Mouse (Mus musculus): Measurements from ENCODE around the gene Tsacc. TPM values are rescaled to one million over a fixed set of nuclear protein-coding genes. Genes with fewer than 3 reads are reported as not detected.
"Not testable (repeated sequence)": the region's sequence is repeated elsewhere in the genome, so short reads cannot be mapped to it uniquely, and the experiment has no call there.

The Tsacc gene
- polyA plus RNA-seq, 1 experiment from 2014 or later: 12.5 TPM

GRCm38 (mm10) chr3:88276529-88277143 lies 20.2 kb downstream of the Tsacc start:
- ATAC-seq (ENCODE audit: low read depth): no peak
- WGBS: 42% methylated on average over 7 of the region's 7 CpGs
- Histone ChIP-seq H3K27me3 (no peaks in the 10 kb centered on the region), H3K4me3 (no peak overlapping the region), H3K9me3 (no peaks in the 10 kb centered on the region), H3K9ac (no peak overlapping the region), H3K27ac (replicated peaks) (no peak overlapping the region), H3K4me2 (no peak overlapping the region), H3K36me3 (no peaks in the 10 kb centered on the region), H3K4me1 (replicated peaks) (no peaks in the 10 kb centered on the region)

GRCm38 (mm10) chr3:88276121-88276520 lies 20.7 kb downstream of the Tsacc start:
- WGBS: 76% methylated on average over 2 of the region's 2 CpGs

GRCm38 (mm10) chr3:88274002-88274401 lies 22.8 kb downstream of the Tsacc start:
- Histone ChIP-seq H3K36me3 (no peaks in the 10 kb centered on the region), H3K4me2 (no peak overlapping the region), H3K9me3 (no peaks in the 10 kb centered on the region), H3K4me3 (no peak overlapping the region), H3K9ac (no peak overlapping the region), H3K27me3 (no peaks in the 10 kb centered on the region), H3K27ac (replicated peaks) (no peak overlapping the region), H3K4me1 (replicated peaks) (no peaks in the 10 kb centered on the region)
- no peak for ATAC-seq (ENCODE audit: low read depth)
- WGBS: 96% methylated on average over 4 of the region's 4 CpGs

More at GRCm38 (mm10) chr3:88276121-88276520, 20.7 kb downstream of the Tsacc start:
- no peaks in the 10 kb centered on the region for H3K9me3 ChIP-seq
- no peak overlapping the region for H3K27ac ChIP-seq (replicated peaks)
- H3K4me1 ChIP-seq (replicated peaks): no peaks in the 10 kb centered on the region
- H3K27me3 ChIP-seq: no peaks in the 10 kb centered on the region
- no peak for ATAC-seq (ENCODE audit: low read depth)
- H3K4me3 ChIP-seq: no peak overlapping the region
- no peak overlapping the region for H3K9ac ChIP-seq
- H3K36me3 ChIP-seq: no peaks in the 10 kb centered on the region
- no peak overlapping the region for H3K4me2 ChIP-seq

GRCm38 (mm10) chr3:88271859-88272258 lies 24.9 kb downstream of the Tsacc start:
- H3K27ac ChIP-seq (replicated peaks): no peak overlapping the region
- no peak overlapping the region for H3K4me2 ChIP-seq
- H3K36me3 ChIP-seq: no peaks in the 10 kb centered on the region
- H3K9me3 ChIP-seq: no peaks in the 10 kb centered on the region
- H3K9ac ChIP-seq: no peak overlapping the region
- no peak for ATAC-seq (ENCODE audit: low read depth)
- 93% methylated on average over 3 of the region's 3 CpGs for WGBS
- H3K27me3 ChIP-seq: no peaks in the 10 kb centered on the region
- no peak overlapping the region for H3K4me3 ChIP-seq
- H3K4me1 ChIP-seq (replicated peaks): no peaks in the 10 kb centered on the region

GRCm38 (mm10) chr3:88271298-88271697 lies 25.5 kb downstream of the Tsacc start:
- not testable (repeated sequence) for H3K36me3 ChIP-seq; H3K4me2 ChIP-seq; H3K4me1 ChIP-seq (replicated peaks); ATAC-seq (ENCODE audit: low read depth); H3K27me3 ChIP-seq; H3K9ac ChIP-seq; H3K9me3 ChIP-seq; H3K4me3 ChIP-seq; H3K27ac ChIP-seq (replicated peaks)
- WGBS: 89% methylated on average over 2 of the region's 2 CpGs

GRCm38 (mm10) chr3:88268991-88269390 lies 27.8 kb downstream of the Tsacc start:
- H3K4me3 ChIP-seq: no peak overlapping the region
- 83% methylated on average over 5 of the region's 5 CpGs for WGBS
- no peak overlapping the region for H3K27ac ChIP-seq (replicated peaks)
- H3K4me2 ChIP-seq: no peak overlapping the region
- ATAC-seq (ENCODE audit: low read depth): no peak
- no peaks in the 10 kb centered on the region for H3K4me1 ChIP-seq (replicated peaks)
- no peaks in the 10 kb centered on the region for H3K36me3 ChIP-seq
- no peaks in the 10 kb centered on the region for H3K9me3 ChIP-seq
- no peaks in the 10 kb centered on the region for H3K27me3 ChIP-seq
- H3K9ac ChIP-seq: no peak overlapping the region

- not testable (repeated sequence) for H3K4me3 ChIP-seq; H3K27me3 ChIP-seq; H3K9me3 ChIP-seq; ATAC-seq (ENCODE audit: low read depth); H3K9ac ChIP-seq; H3K27ac ChIP-seq (replicated peaks); H3K4me1 ChIP-seq (replicated peaks); H3K4me2 ChIP-seq; H3K36me3 ChIP-seq
- 87% methylated on average over 6 of the region's 6 CpGs for WGBS
These were observed 28.8 kb downstream of the Tsacc start for GRCm38 (mm10) chr3:88268014-88268413.

GRCm38 (mm10) chr3:88262346-88262745 lies 34.5 kb downstream of the Tsacc start:
- 78% methylated on average over 3 of the region's 3 CpGs for WGBS
- Histone ChIP-seq H3K27me3 (no peaks in the 10 kb centered on the region), H3K9ac (no peak overlapping the region), H3K36me3 (no peaks in the 10 kb centered on the region), H3K27ac (replicated peaks) (no peak overlapping the region), H3K9me3 (no peaks in the 10 kb centered on the region), H3K4me1 (replicated peaks) (no peaks in the 10 kb centered on the region), H3K4me3 (no peak overlapping the region), H3K4me2 (no peak overlapping the region)
- no peak for ATAC-seq (ENCODE audit: low read depth)

GRCm38 (mm10) chr3:88256382-88256781 lies 40.4 kb downstream of the Tsacc start:
- no peak overlapping the region for H3K4me2 ChIP-seq
- no peak for ATAC-seq (ENCODE audit: low read depth)
- WGBS: 85% methylated on average over 7 of the region's 7 CpGs
- H3K4me3 ChIP-seq: no peak overlapping the region
- H3K9ac ChIP-seq: no peak overlapping the region
- peaks cover 9% of the 10 kb centered on the region; the same call in 1 of the 2 replicates for H3K4me1 ChIP-seq (replicated peaks)
- H3K9me3 ChIP-seq: no peaks in the 10 kb centered on the region
- H3K27ac ChIP-seq (replicated peaks): no peak overlapping the region
- peaks cover 32% of the 10 kb centered on the region for H3K27me3 ChIP-seq
- no peaks in the 10 kb centered on the region for H3K36me3 ChIP-seq

- H3K4me3 ChIP-seq: no peak overlapping the region
- H3K27ac ChIP-seq (replicated peaks): no peak overlapping the region
- H3K4me1 ChIP-seq (replicated peaks): peaks cover 9% of the 10 kb centered on the region; the same call in 1 of the 2 replicates
- H3K9me3 ChIP-seq: no peaks in the 10 kb centered on the region
- no peak for ATAC-seq (ENCODE audit: low read depth)
- H3K9ac ChIP-seq: no peak overlapping the region
- peaks cover 32% of the 10 kb centered on the region for H3K27me3 ChIP-seq
- WGBS: 73% methylated on average over 6 of the region's 6 CpGs
- no peaks in the 10 kb centered on the region for H3K36me3 ChIP-seq
- H3K4me2 ChIP-seq: no peak overlapping the region
These were observed 40.8 kb downstream of the Tsacc start for GRCm38 (mm10) chr3:88255950-88256349.

GRCm38 (mm10) chr3:88254268-88254926 lies 42.4 kb downstream of the Tsacc start, which contains the start of gene Rhbg:
Gene Rhbg (minus strand): TSS chr3:88254709.
- H3K9ac ChIP-seq: peak within 1 kb of the TSS; percentile 66
- H3K4me1 ChIP-seq (replicated peaks): peaks cover 9% of the 10 kb centered on the region; the same call in 1 of the 2 replicates
- H3K9me3 ChIP-seq: no peaks in the 10 kb centered on the region
- no peak within 1 kb of the TSS for H3K27ac ChIP-seq (replicated peaks)
- H3K4me2 ChIP-seq: peak within 1 kb of the TSS; percentile 65
- H3K27me3 ChIP-seq: peaks cover 32% of the 10 kb centered on the region
- WGBS: 4% methylated on average over 34 of the region's 34 CpGs
- ATAC-seq (ENCODE audit: low read depth): no peak; the same call in 1 of the 2 replicates
- H3K36me3 ChIP-seq: no peaks in the 10 kb centered on the region
- peak within 1 kb of the TSS; percentile 34 for H3K4me3 ChIP-seq

- H3K9me3 ChIP-seq: no peaks in the 10 kb centered on the region
- no peak overlapping the region for H3K27ac ChIP-seq (replicated peaks)
- H3K27me3 ChIP-seq: peaks cover 32% of the 10 kb centered on the region
- H3K4me2 ChIP-seq: no peak overlapping the region
- WGBS: 32% methylated on average over 6 of the region's 6 CpGs
- no peaks in the 10 kb centered on the region for H3K36me3 ChIP-seq
- no peak overlapping the region for H3K4me3 ChIP-seq
- peaks cover 9% of the 10 kb centered on the region; the same call in 1 of the 2 replicates for H3K4me1 ChIP-seq (replicated peaks)
- no peak for ATAC-seq (ENCODE audit: low read depth)
- no peak overlapping the region for H3K9ac ChIP-seq
These were observed 44.1 kb downstream of the Tsacc start for GRCm38 (mm10) chr3:88252739-88253138.
